In genomic region chr8:47218021-47218420, GRCm38 (mm10) we compare ENCODE assay signal across 9 mouse cellular contexts.
DNase-seq lines count a peak whose midpoint lies in the region; ATAC-seq lines count a peak whose summit lies in the region.
"Had no signal": no experiment of that assay in that cellular context is flagged by ENCODE, and none has a peak within 500 bp of the region (broad histone marks: within the 10 kb centered on the region; RNA-seq: fewer than 3 reads in every experiment).

No protein-coding gene starts in this region.

- H3K27ac ChIP-seq in forebrain, embryonic 10.5 days: peak overlapping the region; percentile 65

- no peaks in the 10 kb centered on the region for H3K9me3 ChIP-seq in forebrain, embryonic 10.5 days

- peaks cover 54% of the 10 kb centered on the region for H3K4me1 ChIP-seq in forebrain, embryonic 10.5 days

- no peaks in the 10 kb centered on the region for H3K27me3 ChIP-seq in forebrain, embryonic 10.5 days (ENCODE audit: poor library complexity, severe bottlenecking)

- H3K4me3 ChIP-seq in forebrain, embryonic 10.5 days: no peak overlapping the region

- ATAC-seq in frontal cortex, adult (ENCODE audit: low TSS enrichment): peak; percentile 86
- ATAC-seq: liver, postnatal 0 days had no signal

- peaks cover 7% of the 10 kb centered on the region for H3K36me3 ChIP-seq in forebrain, embryonic 10.5 days (replicated peaks)

- WGBS in forebrain, embryonic 10.5 days: 43% methylated on average over 8 of the region's 8 CpGs

- no peak for DNase-seq in frontal cortex, postnatal 25 days (ENCODE audit: low spot score in 2 of 2)
- DNase-seq in 416B (ENCODE audit: low read depth): peak; percentile 6
- no peak for DNase-seq in forebrain, embryonic 10.5 days (ENCODE audit: extremely low spot score, low spot score)
- DNase-seq in mesoderm, embryonic 11.5 days (ENCODE audit: low read depth, low spot score): peak; percentile 58
- no peak for DNase-seq in B cell, adult 2 months
- DNase-seq in gastrocnemius, adult 18-20 months (ENCODE audit: low spot score): no peak
- no peak for DNase-seq in layer of hippocampus, postnatal 25 days (ENCODE audit: extremely low spot score in 1 of 2, low spot score in 1 of 2)
- DNase-seq: liver, postnatal 0 days had no signal

Comparison
In these comparisons a context has a peak if more than half of its experiments do, and no peak if none do; other contexts are left out.
1. DNase-seq: peak in 416B (single experiment) and mesoderm, embryonic 11.5 days (single experiment); none in frontal cortex, postnatal 25 days (0 of 2), forebrain, embryonic 10.5 days (single experiment), B cell, adult 2 months (0 of 2), gastrocnemius, adult 18-20 months (single experiment) and layer of hippocampus, postnatal 25 days (0 of 2).